Mouse (Mus musculus): ENCODE results near the gene Olfr1340.

DNA sequence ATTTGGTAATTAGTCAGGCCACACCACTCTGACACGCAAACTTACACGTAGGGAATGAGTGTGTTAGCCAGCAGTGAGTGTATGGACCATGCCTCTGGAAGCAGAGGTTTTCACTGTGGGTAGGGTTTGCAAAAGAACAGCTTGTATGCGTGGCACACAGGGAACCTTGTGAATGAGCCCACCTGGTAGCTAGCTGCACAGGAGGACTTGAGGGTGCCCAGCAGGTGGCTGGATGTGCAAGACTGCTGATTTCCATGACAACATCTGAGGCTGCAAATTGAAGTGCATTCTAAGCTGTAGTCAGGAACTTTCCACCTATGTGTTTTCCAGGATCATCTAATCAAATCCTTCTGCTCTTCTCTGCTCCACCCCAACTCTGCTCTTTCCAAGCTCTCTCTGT is 19.6 kb downstream of the Olfr1340 start:
- no peak for TF ChIP-seq CTCF (IDR thresholded peaks at IDR 0.05; ENCODE audit: low read depth, low read length)
- TF ChIP-seq POLR2A (IDR thresholded peaks at IDR 0.05; ENCODE audit: extremely low read depth, insufficient read depth, low read length) = no peak

Data from liver, adult 2 months (tissue).